Mouse (Mus musculus): ENCODE results near the gene Gpld1.

The Gpld1 gene

DNA sequence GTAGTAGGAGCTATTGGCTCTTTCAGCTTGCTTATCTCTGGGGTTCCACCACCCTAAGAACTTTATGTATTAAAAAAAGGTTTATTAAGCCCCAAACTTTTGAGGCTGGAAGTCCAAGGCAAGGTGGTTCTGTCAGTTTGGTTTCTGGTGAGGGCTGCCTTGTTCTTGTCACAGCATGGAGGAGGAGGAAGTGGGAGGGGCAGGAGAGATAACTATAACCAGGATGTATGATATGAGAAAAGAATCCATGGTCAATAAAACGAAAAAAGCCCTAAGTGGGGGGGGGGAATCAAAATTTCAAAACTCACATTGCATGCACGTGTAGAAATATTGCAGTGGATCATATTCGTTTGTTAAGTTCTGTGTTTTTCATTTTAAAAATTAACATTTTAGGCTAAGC is 80.2 kb downstream of the Gpld1 start:
- DNase-seq (ENCODE audit: low spot score), result no peak

- DNase-seq (ENCODE audit: low spot score), result no peak
Observed at GRCm38 (mm10) chr13:25024655-25025054, 81.7 kb downstream of the Gpld1 start.

- DNase-seq (ENCODE audit: low spot score), result no peak
Observed at GRCm38 (mm10) chr13:25026409-25027113, 83.6 kb downstream of the Gpld1 start.

- no peak for DNase-seq (ENCODE audit: low spot score)
Observed at GRCm38 (mm10) chr13:25027114-25027425, 84.1 kb downstream of the Gpld1 start.

DNA sequence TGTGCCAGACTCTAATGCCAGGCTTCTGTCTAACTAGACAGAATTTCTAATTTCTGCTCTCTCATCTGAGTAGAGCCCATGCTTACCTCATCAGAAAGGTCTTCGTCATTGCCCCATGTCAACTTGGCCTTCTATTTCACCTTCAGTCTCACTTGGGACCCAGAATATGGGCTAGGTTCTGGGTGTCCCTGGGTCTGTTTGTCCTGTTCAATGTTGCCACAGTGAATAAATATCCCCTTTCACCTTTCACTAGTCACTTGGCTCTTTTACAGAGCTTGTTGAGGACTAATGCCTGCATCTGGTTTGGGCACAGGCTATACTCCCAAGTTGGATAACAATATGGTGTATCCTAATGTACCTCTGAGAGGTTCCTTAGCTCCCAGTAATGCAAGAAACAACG is 96.5 kb downstream of the Gpld1 start:
- DNase-seq (ENCODE audit: low spot score), result no peak

All from left cerebral cortex, adult 11 months (tissue).